Mouse (Mus musculus) forelimb bud, embryonic 11.5 days (tissue): ENCODE results near the gene Iqschfp.

Source experiments
- DNase-seq: peaks from one replicate; pipeline ENCODE4 v3.0.0-alpha.2; 2012; ENCODE audit warnings: low read depth, low spot score

Gene Iqschfp

GRCm38 (mm10) chr3:68570319-68570718, 678.3 kb downstream of the Iqschfp start:
- DNase-seq: no peak

- DNase-seq: no peak
These were observed 680.5 kb downstream of the Iqschfp start for GRCm38 (mm10) chr3:68572249-68573225.

GRCm38 (mm10) chr3:68573226-68573624, 681.2 kb downstream of the Iqschfp start:
- no peak for DNase-seq

GRCm38 (mm10) chr3:68574097-68574496, 682.1 kb downstream of the Iqschfp start:
- DNase-seq: no peak

- no peak for DNase-seq
These were observed 682.5 kb downstream of the Iqschfp start for GRCm38 (mm10) chr3:68574565-68574964.

GRCm38 (mm10) chr3:68575636-68576340, 683.8 kb downstream of the Iqschfp start:
- no peak for DNase-seq

GRCm38 (mm10) chr3:68576431-68576830, 684.4 kb downstream of the Iqschfp start:
- no peak for DNase-seq

- DNase-seq: no peak
These were observed 684.9 kb downstream of the Iqschfp start for GRCm38 (mm10) chr3:68576948-68577347.

- DNase-seq: no peak
These were observed 689.6 kb downstream of the Iqschfp start for GRCm38 (mm10) chr3:68581591-68581990.

GRCm38 (mm10) chr3:68582103-68582740, 690.2 kb downstream of the Iqschfp start:
- no peak for DNase-seq

GRCm38 (mm10) chr3:68583031-68583693, 691.1 kb downstream of the Iqschfp start:
- DNase-seq: peak; percentile 65

GRCm38 (mm10) chr3:68583771-68584511, 691.9 kb downstream of the Iqschfp start:
- DNase-seq: no peak

- no peak for DNase-seq
These were observed 693.2 kb downstream of the Iqschfp start for GRCm38 (mm10) chr3:68585213-68585612.

GRCm38 (mm10) chr3:68586646-68587064, 694.6 kb downstream of the Iqschfp start:
- peak; percentile 67 for DNase-seq

GRCm38 (mm10) chr3:68587567-68588245, 695.7 kb downstream of the Iqschfp start:
- DNase-seq: no peak

- peak; percentile 71 for DNase-seq
These were observed 697.3 kb downstream of the Iqschfp start for GRCm38 (mm10) chr3:68589220-68589840.

- peak; percentile 79 for DNase-seq
These were observed 698.4 kb downstream of the Iqschfp start for GRCm38 (mm10) chr3:68590436-68590835.

- DNase-seq: no peak
These were observed 700.5 kb downstream of the Iqschfp start for GRCm38 (mm10) chr3:68592575-68592974.

- no peak for DNase-seq
These were observed 701.2 kb downstream of the Iqschfp start for GRCm38 (mm10) chr3:68593073-68593867.
